Mouse (Mus musculus) intestine, postnatal 0 days (tissue): Measurements from ENCODE around the gene Samd8. TPM values are rescaled to one million over a fixed set of nuclear protein-coding genes. Genes with fewer than 3 reads are reported as not detected.

Source experiments
- ATAC-seq: fragments of 200-750 bp; cut with Nextera tagmentation; 2 replicates; pipeline ENCODE4 v1.8.0; 2017; ENCODE audit warnings: mild to moderate bottlenecking, moderate TSS enrichment, moderate library complexity
- H3K27ac ChIP-seq: fragments of 300-500 bp; sonication (generic); 2 replicates; pipeline ENCODE4 v1.5.1; 2014; ENCODE audit warnings: mild to moderate bottlenecking, low read depth, low read length, moderate library complexity
- H3K27me3 ChIP-seq: fragments of 300-500 bp; sonication (generic); replicated peaks from 2 replicates; pipeline ENCODE4 v1.6.1; 2014; ENCODE audit warnings: low read length, mixed read lengths; ENCODE audit not compliant: control insufficient read depth, insufficient read depth
- H3K36me3 ChIP-seq: fragments of 300-500 bp; sonication (generic); 2 replicates; pipeline ENCODE4 v1.6.1; 2014; ENCODE audit warnings: mild to moderate bottlenecking, moderate library complexity; ENCODE audit not compliant: control insufficient read depth, insufficient read depth
- H3K4me1 ChIP-seq: fragments of 300-500 bp; sonication (generic); replicated peaks from 2 replicates; pipeline ENCODE4 v1.6.1; 2014; ENCODE audit warnings: antibody characterized with exemption, low read length, mixed read lengths; ENCODE audit not compliant: control insufficient read depth, insufficient read depth
- H3K4me2 ChIP-seq: fragments of 300-500 bp; sonication (generic); replicated peaks from 2 replicates; pipeline ENCODE4 v1.6.1; 2014; ENCODE audit warnings: low read depth, mild to moderate bottlenecking, moderate library complexity
- H3K4me3 ChIP-seq: fragments of 300-500 bp; sonication (generic); 2 replicates; pipeline ENCODE4 v1.5.1; 2014; ENCODE audit warnings: low read depth, low read length
- H3K9ac ChIP-seq: fragments of 300-500 bp; sonication (generic); 2 replicates; pipeline ENCODE4 v1.6.1; 2014; ENCODE audit warnings: mild to moderate bottlenecking, low read depth, low read length
- H3K9me3 ChIP-seq: fragments of 300-500 bp; sonication (generic); 2 replicates; pipeline ENCODE4 v1.6.1; 2016; ENCODE audit warnings: mixed run types; ENCODE audit not compliant: control insufficient read depth
- CTCF ChIP-seq: sonication (generic); IDR thresholded peaks from 2 replicates; pipeline ENCODE4 v1.5.1; 2016; ENCODE audit warnings: low read depth, mild to moderate bottlenecking, control low read depth, antibody characterized with exemption, moderate library complexity
- WGBS: fragments of 180-500 bp; shearing (Covaris S2); extraction: QIAGEN DNeasy Blood & Tissue Kit; methylation state at CpG from one replicate; pipeline ENCODE4 v1.1.7; 2014; 5-methylcytosine and 5-hydroxymethylcytosine counted together
- polyA plus RNA-seq: library from polyadenylated mRNA; unstranded; fragments of >200 nt; fragmentation: Nextera tagmentation; extraction: Ambion mirVana; gene quantifications from 2 replicates; pipeline ENCODE4 v1.2.1, GENCODE M21; 2015

Samd8 gene
- polyA plus RNA-seq, 1 experiment from 2014 or later: 16.3 TPM

- Histone ChIP-seq H3K9ac (no peak overlapping the region), H3K4me3 (no peak overlapping the region), H3K4me1 (no peaks in the 10 kb centered on the region), H3K36me3 (no peaks in the 10 kb centered on the region), H3K27ac (no peak overlapping the region), H3K27me3 (no peaks in the 10 kb centered on the region), H3K4me2 (no peak overlapping the region), H3K9me3 (no peaks in the 10 kb centered on the region)
- no peak for TF ChIP-seq CTCF
- no peak for ATAC-seq
- WGBS: 92% methylated on average over 4 of the region's 4 CpGs
Measured at GRCm38 (mm10) chr14:21729936-21730335, 20.4 kb upstream of the Samd8 start.

GRCm38 (mm10) chr14:21733131-21733905 lies 17.0 kb upstream of the Samd8 start:
- Histone ChIP-seq H3K4me1 (no peaks in the 10 kb centered on the region), H3K36me3 (no peaks in the 10 kb centered on the region), H3K9me3 (no peaks in the 10 kb centered on the region), H3K9ac (no peak overlapping the region), H3K4me2 (no peak overlapping the region), H3K4me3 (no peak overlapping the region), H3K27me3 (no peaks in the 10 kb centered on the region), H3K27ac (no peak overlapping the region)
- TF ChIP-seq CTCF: no peak
- no peak for ATAC-seq
- WGBS: 92% methylated on average over 15 of the region's 15 CpGs

- ATAC-seq: no peak
- 90% methylated on average over 7 of the region's 7 CpGs for WGBS
- Histone ChIP-seq H3K4me3 (no peak overlapping the region), H3K4me2 (no peak overlapping the region), H3K27me3 (no peaks in the 10 kb centered on the region), H3K9me3 (no peaks in the 10 kb centered on the region), H3K36me3 (no peaks in the 10 kb centered on the region), H3K9ac (no peak overlapping the region), H3K27ac (no peak overlapping the region), H3K4me1 (no peaks in the 10 kb centered on the region)
- no peak for TF ChIP-seq CTCF
Measured at GRCm38 (mm10) chr14:21740345-21740744, 10.0 kb upstream of the Samd8 start.

GRCm38 (mm10) chr14:21741314-21741713 lies 9.0 kb upstream of the Samd8 start:
- Histone ChIP-seq H3K27me3 (no peaks in the 10 kb centered on the region), H3K4me3 (no peak overlapping the region), H3K36me3 (no peaks in the 10 kb centered on the region), H3K4me1 (no peaks in the 10 kb centered on the region), H3K9ac (no peak overlapping the region), H3K27ac (no peak overlapping the region), H3K4me2 (no peak overlapping the region), H3K9me3 (no peaks in the 10 kb centered on the region)
- TF ChIP-seq CTCF: no peak
- no peak for ATAC-seq
- 85% methylated on average over 3 of the region's 3 CpGs for WGBS

GRCm38 (mm10) chr14:21741786-21742185 lies 8.5 kb upstream of the Samd8 start:
- Histone ChIP-seq H3K27me3 (no peaks in the 10 kb centered on the region), H3K4me3 (no peak overlapping the region), H3K4me2 (no peak overlapping the region), H3K27ac (no peak overlapping the region), H3K4me1 (no peaks in the 10 kb centered on the region), H3K36me3 (no peaks in the 10 kb centered on the region), H3K9me3 (no peaks in the 10 kb centered on the region), H3K9ac (no peak overlapping the region)
- peak; percentile 98 for TF ChIP-seq CTCF
- ATAC-seq: no peak
- WGBS: 20% methylated on average over 4 of the region's 4 CpGs

- 91% methylated on average over 4 of the region's 4 CpGs for WGBS
- no peak overlapping the region for H3K9ac ChIP-seq
Measured at GRCm38 (mm10) chr14:21742441-21742840, 7.9 kb upstream of the Samd8 start.

More at GRCm38 (mm10) chr14:21742441-21742840, 7.9 kb upstream of the Samd8 start:
- Histone ChIP-seq H3K4me1 (no peaks in the 10 kb centered on the region), H3K4me3 (no peak overlapping the region), H3K27me3 (no peaks in the 10 kb centered on the region), H3K4me2 (no peak overlapping the region), H3K36me3 (no peaks in the 10 kb centered on the region), H3K27ac (no peak overlapping the region), H3K9me3 (no peaks in the 10 kb centered on the region)
- ATAC-seq: no peak
- no peak for TF ChIP-seq CTCF
